Mouse (Mus musculus) layer of hippocampus, postnatal 10 days (tissue): ENCODE measurements around the gene Psmb3. TPM values are rescaled to one million over a fixed set of nuclear protein-coding genes. Genes with fewer than 3 reads are reported as not detected.

Experiments
- DNase-seq, 2 experiments: peaks; one replicate each; pipeline ENCODE4 v3.0.0; 2021; ENCODE audit warnings: low spot score in 2 of 2
- total RNA-seq, 2 experiments: library from RNA; stranded (reverse); gene quantifications; 2 replicates each; pipeline ENCODE4 v1.2.3; 2021

The Psmb3 gene
- total RNA-seq, 2 experiments from 2014 or later: 146 to 170 TPM

DNA sequence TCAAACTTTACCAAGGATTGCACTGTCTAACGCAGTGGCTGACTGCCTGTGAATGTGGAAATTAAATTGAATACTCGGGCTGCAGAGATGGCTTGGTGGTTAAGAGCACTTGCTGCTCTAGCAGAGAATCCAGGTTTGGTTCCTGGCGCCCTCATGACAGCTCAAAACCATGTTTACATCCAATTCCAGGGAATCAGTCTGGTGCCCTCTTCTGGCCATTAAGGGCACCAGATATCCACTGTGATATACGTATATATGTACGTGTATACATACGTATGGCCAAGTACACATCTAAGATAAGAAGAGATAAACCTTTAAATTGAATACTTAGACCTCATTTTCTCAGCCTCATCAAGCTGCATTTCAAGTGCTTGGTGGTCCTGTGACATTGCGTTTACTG, 37.0 kb upstream of the Psmb3 start:
- no peak for DNase-seq

DNA sequence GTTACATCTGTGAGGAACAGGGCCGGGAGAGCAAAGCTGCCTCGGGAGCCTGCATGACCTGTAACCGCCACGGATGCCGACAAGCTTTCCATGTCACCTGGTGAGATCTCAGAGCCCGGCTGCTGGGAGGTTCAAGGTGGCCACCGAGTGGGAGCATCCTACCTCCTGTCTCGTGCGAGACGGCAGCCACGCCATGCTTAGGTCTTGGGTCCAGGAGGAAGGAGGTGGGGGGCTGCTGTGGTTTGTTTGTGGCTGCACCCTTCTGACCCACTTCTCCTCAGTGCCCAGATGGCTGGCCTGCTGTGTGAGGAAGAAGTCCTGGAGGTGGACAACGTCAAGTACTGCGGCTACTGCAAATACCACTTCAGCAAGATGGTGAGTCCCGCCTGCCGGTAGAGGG, 36.4 kb upstream of the Psmb3 start:
- DNase-seq: no peak

DNA sequence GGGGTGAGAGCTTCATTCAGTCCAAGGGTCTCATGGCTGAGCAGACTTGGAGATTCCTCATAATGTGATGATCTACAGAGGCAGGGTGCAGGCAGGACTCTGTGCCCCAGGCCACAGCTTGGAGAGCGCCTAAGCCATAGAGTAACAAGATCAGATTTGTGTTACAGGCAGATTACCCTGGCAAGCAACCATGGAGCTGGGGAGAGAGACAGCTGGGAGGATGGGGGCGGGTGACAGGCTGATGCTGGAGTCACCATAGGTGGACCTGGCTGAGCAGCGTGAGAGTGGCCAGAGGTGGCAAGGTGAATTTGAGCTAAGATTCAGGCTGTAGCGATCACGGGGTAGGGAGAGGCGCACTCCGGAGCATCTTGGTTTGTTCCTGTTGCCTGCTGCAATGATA, 35.0 kb upstream of the Psmb3 start:
- no peak for DNase-seq

DNA sequence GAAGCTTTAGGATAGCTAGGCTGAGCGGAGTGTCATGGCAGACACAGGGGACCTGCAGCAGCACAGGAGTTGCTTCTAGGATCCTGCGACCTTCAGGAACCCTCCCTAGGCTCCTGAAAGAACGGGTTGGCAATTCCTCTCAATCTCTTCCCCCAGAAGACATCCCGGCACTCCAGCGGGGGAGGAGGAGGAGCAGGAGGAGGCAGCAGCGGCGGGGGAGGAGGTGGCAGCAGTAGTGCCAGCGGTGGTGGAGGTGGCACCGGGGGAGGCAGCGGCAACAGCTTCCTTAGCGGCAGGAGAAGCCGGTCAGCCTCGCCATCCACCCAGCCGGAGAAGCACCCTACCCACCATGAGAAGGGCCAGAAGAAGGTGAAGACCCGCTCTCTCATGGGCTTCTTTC, 33.9 kb upstream of the Psmb3 start:
- no peak for DNase-seq

DNA sequence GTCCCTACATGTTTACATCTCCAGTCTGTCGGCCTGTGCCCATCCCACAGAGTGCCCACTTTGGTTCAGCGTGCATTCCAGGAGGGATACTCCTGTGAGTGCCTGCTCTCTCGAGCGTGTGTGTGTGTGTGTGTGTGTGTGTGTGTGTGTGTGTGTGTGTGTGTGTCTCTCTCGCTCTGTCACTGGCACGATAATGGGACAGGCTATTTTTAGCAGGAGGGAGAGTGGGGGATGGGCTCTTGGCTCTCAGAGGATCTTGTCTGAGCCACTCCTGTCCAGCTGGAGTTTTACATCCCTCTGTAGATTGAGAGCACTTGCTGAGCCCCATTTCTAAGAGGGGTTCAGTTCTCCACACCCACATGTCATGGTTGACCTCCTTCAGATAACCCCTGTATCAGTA, 33.4 kb upstream of the Psmb3 start:
- no peak for DNase-seq

DNA sequence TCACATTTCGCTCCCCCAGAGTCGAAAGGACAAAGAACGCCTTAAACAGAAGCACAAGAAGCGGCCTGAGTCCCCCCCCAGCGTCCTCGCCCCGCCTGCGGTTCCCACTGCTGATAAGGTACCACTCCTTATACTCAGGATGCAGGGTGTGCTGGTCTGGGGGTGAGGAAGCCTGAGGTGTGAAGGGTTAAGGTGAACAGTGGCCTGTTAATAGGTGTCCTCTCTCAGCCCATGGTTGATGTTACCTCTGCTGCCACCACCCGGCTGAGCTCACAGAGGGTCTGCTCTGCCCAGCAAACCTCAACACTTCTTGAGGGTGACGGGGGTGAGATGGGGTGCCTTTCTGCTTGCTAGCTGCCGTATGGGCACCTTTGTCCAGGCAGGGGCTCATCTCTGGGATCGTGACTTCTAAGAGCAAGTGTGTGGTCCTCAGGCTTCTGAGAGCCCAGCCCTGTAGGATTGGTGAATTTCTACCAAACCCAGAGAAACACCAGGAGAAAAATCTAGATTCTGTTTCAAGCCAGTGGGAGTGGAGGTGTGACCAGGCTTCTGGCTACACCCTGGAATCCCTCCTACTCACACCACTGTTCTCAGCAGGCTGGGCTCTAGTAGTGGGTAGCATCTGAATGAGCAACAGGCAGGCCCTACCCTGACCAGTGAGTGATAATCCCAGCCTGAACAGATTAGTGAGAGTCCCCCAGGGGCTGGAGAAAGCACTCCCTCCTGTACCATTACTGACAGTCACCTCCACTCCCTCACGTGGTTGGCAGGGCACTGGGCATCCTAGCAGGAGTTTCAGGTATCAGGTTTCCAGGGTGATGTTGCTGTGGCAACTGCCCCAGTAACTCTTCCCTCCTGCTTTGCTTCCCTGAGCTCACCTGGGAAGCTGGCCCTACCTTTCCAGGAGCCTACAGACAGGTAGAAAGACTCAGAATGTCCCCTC, 32.7 kb upstream of the Psmb3 start:
- DNase-seq: no peak

DNA sequence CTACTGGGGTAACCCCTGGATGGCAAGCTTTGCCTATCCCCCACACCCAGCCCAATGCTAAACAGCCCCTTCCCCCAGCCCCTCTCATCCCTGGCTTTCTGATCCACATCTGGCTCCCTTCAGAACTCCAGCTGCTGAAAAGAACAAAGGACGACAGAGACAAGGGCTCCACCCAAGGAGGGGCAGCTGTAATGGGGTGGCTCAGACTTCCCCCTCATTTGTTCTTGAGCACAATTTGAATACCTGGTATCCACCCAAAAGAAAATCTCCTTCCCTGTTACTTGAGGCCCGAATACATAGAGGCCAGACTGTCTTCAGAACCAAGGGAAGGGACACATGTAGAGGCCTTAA, 32.0 kb upstream of the Psmb3 start:
- no peak for DNase-seq

DNA sequence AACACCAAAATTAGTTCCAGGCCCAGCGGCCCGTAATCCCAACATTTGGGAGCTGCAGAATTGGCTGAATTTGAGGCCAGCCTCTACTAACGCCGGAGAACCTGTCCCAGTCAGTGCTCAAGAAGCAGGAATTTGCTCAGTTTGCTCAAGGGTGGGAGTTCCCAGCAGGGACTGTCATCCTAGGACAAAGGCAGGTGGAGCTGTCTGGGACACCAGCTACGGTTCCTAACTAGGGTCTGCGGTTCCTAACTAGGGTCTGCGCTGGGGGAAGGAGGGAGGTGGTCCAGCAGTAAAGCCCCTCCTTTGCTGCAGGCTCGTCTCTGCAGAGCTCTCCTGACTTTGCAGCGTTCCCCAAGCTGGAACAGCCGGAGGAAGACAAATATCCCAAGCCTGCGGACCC, 30.1 kb upstream of the Psmb3 start:
- no peak for DNase-seq

DNA sequence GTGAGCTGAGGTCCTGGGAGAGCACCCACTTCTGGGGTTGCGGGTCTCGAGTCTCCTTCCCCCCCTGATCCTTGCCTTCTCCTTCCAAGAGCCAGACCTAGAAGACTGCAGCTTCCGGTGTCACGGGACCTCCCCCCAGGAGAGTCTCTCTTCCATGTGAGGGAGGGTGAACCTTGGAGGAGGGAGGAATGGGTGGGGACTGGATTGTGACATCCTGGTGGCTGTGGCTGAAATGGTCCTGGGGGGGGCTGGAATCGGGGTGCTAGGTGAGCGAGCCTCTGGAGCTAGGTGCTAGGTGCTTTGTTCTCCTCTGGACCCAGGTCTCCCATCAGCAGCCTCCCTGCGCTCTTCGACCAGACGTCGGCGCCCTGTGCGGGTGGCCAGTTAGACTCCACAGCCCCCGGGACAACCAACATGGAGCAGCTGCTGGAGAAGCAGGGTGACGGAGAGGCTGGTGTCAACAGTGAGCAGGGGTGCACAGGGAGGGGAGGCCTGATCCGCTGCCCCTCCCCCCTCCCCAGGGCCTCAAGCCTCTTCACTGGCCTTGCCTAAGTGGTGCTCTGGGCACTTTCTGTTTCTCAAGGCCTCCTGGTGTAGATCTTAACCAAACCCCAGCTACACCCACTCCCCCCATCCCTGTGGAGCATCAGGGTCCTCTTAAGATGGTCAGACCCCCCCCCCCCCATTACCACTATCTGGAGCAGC, 27.0 kb upstream of the Psmb3 start:
- DNase-seq: no peak

DNA sequence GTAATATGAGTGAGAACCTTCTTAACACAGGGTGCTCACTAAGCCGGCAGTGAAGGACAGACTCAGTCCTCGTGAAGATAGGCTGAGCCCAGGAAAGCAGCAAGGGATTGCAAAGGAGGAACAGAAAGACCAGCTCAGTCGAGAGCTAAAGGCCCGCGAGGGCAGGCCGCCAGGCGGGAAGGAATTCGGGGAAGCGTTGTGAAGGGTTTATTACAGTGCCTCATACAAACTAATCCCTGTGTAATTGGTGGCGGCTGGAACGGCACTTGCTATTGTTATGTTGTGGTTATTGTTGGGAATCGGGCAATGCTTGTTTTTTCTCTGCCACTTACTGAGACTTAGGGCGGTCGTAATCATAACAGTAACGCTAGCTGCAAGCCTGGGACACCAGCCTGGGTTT, 25.8 kb upstream of the Psmb3 start:
- DNase-seq: no peak

DNA sequence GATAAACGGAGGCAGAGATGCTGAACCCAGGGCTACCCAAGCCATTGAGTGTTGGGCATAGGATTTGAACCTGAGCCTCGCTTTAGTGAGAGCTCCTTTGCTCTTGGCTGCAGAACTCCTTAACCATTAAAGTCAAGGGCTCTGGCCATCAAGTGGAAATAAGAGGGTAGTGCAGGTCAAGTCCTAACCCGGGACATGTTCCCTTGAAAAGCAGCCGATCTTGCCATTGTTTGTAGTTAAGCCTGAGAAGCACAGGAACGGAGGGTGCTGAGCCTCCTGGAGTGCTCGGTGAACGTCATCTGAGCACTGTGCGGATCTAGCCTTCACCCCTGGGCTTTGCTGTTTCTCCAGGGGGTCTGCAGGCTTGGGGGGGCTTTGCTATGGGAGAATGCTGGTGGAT, 25.4 kb upstream of the Psmb3 start:
- DNase-seq: no peak

DNA sequence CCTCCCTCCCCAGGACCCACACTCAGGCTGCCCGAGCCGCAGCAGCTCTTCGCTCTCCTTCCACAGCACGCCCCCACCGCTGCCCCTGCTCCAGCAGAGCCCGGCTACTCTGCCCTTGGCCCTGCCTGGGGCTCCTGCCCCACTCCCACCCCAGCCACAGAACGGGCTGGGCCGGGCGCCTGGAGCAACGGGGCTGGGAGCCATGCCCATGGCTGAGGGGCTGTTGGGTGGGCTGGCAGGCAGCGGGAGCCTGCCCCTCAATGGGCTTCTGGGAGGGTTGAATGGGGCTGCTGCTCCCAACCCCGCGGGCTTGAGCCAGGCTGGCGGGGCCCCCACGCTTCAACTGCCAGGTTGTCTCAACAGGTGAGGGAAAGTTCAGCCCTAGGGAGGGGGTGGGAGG, 24.9 kb upstream of the Psmb3 start:
- no peak for DNase-seq

DNA sequence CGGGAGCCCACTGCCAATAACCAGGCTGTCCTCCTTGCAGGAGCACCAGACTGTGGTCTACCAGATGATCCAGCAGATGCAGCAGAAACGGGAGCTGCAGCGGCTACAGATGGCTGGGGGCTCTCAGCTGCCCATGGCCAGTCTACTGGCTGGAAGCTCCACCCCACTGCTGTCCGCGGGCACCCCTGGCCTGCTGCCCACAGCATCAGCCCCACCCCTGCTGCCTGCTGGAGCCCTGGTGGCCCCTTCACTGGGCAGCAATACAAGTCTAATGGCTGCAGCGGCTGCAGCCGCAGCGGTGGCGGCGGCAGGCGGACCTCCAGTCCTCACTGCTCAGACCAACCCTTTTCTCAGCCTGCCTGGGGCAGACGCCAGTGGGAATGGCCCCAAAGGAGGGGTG, 22.8 kb upstream of the Psmb3 start:
- DNase-seq: no peak

DNA sequence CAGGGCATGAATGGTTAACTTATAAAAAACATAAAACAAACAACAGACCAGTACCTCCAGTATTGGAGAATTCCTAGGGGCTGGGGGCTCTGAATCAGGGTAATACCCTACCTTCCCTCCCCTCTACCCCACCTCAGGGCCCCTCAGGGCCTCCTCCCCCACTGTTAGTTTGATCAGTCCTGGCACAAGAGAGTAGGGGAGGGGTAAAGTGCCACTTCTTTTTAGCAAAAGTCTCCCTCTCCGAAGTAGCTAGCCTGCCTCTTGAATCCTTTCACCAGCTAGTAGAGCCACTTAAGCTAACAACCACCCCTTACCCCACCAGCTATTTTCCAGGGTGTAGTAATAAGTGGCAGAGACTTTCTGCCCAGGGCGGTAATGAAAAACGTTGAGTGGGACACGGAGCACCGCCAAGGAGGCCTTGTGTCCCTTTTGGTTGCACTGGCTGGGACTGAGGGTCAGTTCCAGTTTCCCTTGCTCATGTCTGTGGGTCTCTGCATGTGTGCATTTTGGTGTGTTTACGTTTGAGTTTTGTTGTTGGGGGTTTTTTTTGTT, 20.6 kb upstream of the Psmb3 start:
- DNase-seq: no peak

DNA sequence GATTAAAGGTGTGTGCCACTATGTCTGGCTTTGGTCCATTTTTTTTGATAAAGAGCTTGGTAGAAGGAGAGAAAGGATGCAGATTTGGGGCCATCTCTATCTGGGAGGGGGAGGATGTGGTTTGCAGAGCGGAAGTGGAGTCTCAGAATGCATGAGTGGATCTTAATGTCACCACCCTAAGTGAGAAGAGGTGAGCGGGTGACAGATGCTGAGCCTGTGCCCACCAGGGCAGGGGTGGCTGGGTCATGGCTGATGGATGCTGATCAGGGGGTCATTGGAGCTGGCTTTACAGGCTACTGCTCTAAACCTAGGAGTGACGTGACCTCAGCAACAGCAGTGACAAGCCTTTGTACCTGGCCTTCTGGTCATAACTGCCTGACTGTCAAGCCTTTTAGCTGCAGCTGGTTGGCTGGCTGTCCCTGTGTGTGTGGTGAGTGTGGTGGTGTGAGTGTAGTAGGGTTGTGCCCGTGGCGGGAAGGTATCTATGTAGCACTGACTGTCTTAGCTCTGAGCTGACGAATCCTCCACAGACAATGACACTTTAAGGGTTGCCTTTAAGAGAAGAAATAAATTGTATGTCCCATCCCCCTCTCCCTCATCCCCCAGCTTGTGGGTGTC, 19.0 kb upstream of the Psmb3 start:
- no peak for DNase-seq

DNA sequence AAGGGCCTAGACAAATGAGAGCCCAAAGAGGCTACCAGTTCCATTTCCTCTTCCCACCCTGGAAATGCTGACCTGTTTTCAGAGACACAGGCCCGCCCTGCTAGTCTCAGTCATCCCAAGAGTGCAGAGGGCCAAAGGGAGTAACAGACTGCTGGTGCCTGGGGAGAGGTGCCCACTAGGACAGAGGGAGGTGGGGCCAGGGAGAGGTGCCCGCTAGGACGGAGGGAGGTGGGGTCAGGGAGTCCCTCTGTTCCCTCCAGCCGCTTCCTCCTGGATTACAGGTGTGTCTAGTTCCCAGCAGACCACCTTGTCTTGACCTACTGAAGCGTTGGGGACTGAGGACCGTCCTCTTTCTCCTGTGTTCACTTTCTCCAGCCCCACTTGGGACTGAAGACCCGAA, 18.4 kb upstream of the Psmb3 start:
- DNase-seq: no peak

DNA sequence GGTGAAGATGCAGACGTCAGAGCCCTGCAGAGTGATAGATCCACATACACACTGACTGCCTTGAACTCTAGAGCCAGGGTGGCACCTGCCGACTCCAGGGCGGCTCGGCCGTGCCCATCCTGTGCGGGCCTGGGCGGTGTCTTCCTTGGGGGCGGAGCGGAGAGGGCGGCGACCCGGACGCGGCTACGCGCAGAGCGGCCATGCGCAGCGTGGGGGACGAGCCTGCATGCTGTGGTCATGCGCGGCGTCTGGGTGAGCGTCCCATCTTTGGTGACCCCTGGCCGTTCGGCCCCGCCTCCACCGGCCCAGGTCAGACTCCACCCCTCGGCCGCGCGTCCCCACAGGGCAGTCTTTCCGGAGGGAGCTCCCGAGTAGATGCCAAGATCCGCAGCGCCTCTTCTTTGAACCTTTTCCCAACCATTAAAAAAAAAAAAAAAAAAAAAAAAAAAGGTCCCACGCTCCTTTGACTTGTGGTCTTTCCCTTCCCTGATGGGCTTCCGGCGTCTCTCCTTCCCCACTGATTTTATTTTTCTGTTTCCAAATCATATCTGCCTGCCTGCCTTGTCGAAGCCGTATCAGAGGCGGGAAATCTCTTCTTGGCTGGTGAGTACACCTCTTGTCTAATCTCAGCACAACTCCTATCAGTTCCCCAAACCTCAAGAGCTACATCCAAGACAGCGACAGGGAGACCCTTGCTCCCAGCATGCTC, 17.4 kb upstream of the Psmb3 start, which contains the start of gene Cisd3:
Gene Cisd3, plus strand, starts transcription at position 214 of the 709 bp plus-strand sequence.
- peak; percentile 72 to 80 for DNase-seq

DNA sequence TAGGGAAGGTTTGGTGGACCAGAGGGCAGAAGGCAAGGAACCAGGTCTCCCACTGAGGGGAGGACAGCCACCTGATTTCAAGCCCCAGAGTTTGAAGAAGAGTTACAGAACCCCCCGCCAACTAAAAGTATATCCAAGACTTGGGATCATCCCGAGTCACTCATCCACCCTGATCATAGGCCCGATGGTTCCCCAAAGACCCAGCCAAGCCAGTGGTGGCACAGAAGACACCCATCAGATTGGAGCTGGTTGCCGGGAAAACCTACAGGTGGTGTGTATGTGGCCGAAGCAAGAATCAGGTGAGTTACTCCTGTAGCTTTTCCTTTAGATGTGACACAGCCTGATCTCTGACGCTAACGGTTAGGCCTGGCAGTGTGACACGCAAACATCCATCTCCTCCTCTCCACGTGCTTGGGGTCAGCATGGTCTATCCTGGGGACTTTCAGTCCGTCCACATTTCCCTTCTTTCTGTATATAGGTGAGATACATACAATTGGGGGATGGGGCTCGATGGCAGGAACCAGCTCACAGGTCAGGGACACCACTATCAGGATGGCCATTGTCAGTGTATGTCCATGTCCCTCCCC, 16.8 kb upstream of the Psmb3 start:
- no peak for DNase-seq

DNA sequence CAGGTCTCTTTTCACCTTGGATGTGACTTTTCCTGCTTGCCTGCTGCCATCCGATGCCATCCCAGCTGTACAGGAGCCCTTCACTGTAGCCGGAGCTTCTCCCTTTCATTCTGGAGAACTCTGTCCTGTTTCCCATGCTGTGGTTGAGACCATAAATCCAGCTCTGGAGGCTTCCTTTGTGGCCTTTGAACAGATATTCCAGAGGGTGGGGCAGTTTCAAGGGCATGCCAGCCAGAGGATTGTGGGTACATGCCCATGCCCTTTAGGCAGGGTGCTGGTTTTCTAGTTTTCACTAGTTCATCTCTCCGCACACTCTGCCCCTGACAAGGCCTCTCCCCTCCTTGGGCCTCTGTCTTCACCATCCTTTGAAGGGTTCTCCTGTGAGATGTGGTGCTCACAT, 16.1 kb upstream of the Psmb3 start:
- no peak for DNase-seq

DNA sequence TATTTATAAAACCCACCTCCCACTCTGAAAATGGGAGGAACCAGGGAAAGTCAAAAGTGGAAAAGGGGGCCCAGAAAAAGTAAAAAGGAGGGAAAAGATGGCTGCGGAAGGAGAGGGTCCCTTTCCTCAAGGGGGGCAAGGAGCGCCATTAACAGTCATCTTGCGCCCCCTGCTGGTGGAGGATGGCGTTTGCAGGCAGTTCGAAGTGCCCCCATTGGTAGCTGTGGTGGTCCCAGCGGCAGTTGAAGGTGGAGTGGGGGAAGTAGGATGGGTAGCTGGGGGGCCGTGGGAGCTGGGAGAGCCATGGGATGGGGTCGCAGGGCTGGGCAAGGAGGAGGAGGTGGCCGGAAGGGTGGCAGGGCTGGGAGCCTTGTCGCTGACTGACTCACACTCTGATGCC, 13.3 kb upstream of the Psmb3 start:
- peak; percentile 84 to 87 for DNase-seq

DNA sequence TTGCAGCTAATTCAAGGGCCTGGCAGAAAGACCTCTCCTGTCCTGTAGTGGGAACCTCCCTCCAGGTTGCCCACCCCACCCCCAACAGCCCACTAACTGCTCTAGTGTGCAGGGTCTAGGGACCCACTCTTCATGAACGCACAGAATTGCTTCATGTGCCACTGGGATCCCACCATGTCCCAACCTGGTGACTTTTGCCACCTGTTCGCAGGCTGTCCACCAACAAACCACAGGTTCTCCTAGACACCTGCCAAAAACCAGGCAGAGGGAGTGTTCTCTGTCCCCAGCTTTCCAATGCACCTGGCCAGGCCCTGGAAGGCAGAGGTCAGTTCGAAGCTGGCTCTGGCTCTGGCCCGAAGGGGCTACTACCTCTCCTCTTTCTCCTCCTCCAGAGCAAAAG, 8.8 kb upstream of the Psmb3 start:
- DNase-seq: no peak
